Mouse (Mus musculus) brown adipose tissue, adult 24 weeks (tissue): ENCODE data around the gene Chil1. TPM values are rescaled to one million over a fixed set of nuclear protein-coding genes. Genes with fewer than 3 reads are reported as not detected.

Experiments used
- polyA plus RNA-seq: library from polyadenylated mRNA; stranded (reverse); fragments of >200 nt; gene quantifications from 2 replicates; pipeline ENCODE4 v1.2.4, GENCODE M21; 2012; ENCODE audit not compliant: missing spikeins, insufficient read depth, insufficient read length

The Chil1 gene
- polyA plus RNA-seq, 1 experiment = not detected

Other genes with a start within 250 kb of the Chil1 start
- gene Fmod, start 144.9 kb upstream of the Chil1 start, polyA plus RNA-seq = 0.38 and 0.55 TPM in 2 replicates
- 16.6 and 53.4 TPM in 2 replicates for gene Btg2, start 103.1 kb upstream of the Chil1 start, polyA plus RNA-seq
- not detected in 2 replicates for gene Chit1, start 70.9 kb upstream of the Chil1 start, polyA plus RNA-seq
- not detected in 2 replicates for gene Mybph, start 11.3 kb downstream of the Chil1 start, polyA plus RNA-seq
- 41.1 and 67.9 TPM in 2 replicates for gene Adora1, start 53.3 kb downstream of the Chil1 start, polyA plus RNA-seq
- not detected in 2 replicates for gene Myog, start 107.8 kb downstream of the Chil1 start, polyA plus RNA-seq
- 1.7 TPM in 1 of 2 replicates, not detected in the other for gene Ppfia4, start 150.8 kb downstream of the Chil1 start, polyA plus RNA-seq
- gene Tmem183a, start 179.8 kb downstream of the Chil1 start, polyA plus RNA-seq = 20.2 and 20.8 TPM in 2 replicates
- gene 4933406M09Rik, start 203.8 kb downstream of the Chil1 start, polyA plus RNA-seq = not detected in 2 replicates
- 21.2 and 26.5 TPM in 2 replicates for gene Cyb5r1, start 223.4 kb downstream of the Chil1 start, polyA plus RNA-seq
- gene Adipor1, start 233.2 kb downstream of the Chil1 start, polyA plus RNA-seq = 94.9 and 119 TPM in 2 replicates